Mouse (Mus musculus): ENCODE results near the gene Zc2hc1b.

GRCm38 (mm10) chr10:13213956-13214355 is 36.1 kb upstream of the Zc2hc1b start:
- no peak for TF ChIP-seq CTCF (IDR thresholded peaks at IDR 0.05; ENCODE audit: insufficient read depth, low read depth, low read length)
- no peak for TF ChIP-seq POLR2A (IDR thresholded peaks at IDR 0.05; ENCODE audit: insufficient read depth, low read depth, low read length)

Measured in olfactory bulb, adult 2 months (tissue).